24 mouse cellular contexts compared by ENCODE assay signal in genomic region chr7:99041818-99042217, GRCm38 (mm10).
A peak's percentile ranks its signal among the peaks of the same experiment; 100 is the strongest.
DNase-seq lines count a peak whose midpoint lies in the region; ATAC-seq and TF ChIP-seq lines count a peak whose summit lies in the region.
"Had no signal": no experiment of that assay in that cellular context is flagged by ENCODE, and none has a peak within 500 bp of the region (broad histone marks: within the 10 kb centered on the region; RNA-seq: fewer than 3 reads in every experiment).

No protein-coding gene starts in this region.

- no peaks in the 10 kb centered on the region for H3K36me3 ChIP-seq in forebrain, embryonic 14.5 days (ENCODE audit: control insufficient read depth, insufficient read depth, low read length)
- H3K36me3 ChIP-seq in forebrain, embryonic 13.5 days (ENCODE audit: poor library complexity, severe bottlenecking): no peaks in the 10 kb centered on the region
- H3K36me3 ChIP-seq in CH12.LX (replicated peaks in 1 of 2; ENCODE audit: control insufficient read depth in 1 of 2, insufficient read depth in 1 of 2, low read length in 1 of 2): peaks cover 0 to 40% of the 10 kb centered on the region in 2 experiments
- no peaks in the 10 kb centered on the region for H3K36me3 ChIP-seq in kidney, embryonic 14.5 days (ENCODE audit: control insufficient read depth, insufficient read depth, low read length)
- H3K36me3 ChIP-seq: forebrain, embryonic 10.5 days; forebrain, embryonic 15.5 days; heart, embryonic 10.5 days; heart, embryonic 13.5 days; hindbrain, embryonic 15.5 days had no signal

- no peak overlapping the region for H3K9ac ChIP-seq in forebrain, embryonic 14.5 days (ENCODE audit: low read length)
- H3K9ac ChIP-seq in forebrain, embryonic 13.5 days: no peak overlapping the region
- H3K9ac ChIP-seq in CH12.LX (ENCODE audit: insufficient read depth, low read depth): no peak overlapping the region; the same call in 1 of the 2 replicates
- no peak overlapping the region for H3K9ac ChIP-seq in kidney, embryonic 14.5 days (ENCODE audit: low read depth, low read length)
- H3K9ac ChIP-seq: forebrain, embryonic 15.5 days; heart, embryonic 13.5 days; hindbrain, embryonic 15.5 days had no signal

- ATAC-seq in forebrain, embryonic 14.5 days: peak; percentile 34; the same call in 1 of the 2 replicates
- ATAC-seq in forebrain, embryonic 13.5 days: no peak
- no peak for ATAC-seq in kidney, embryonic 14.5 days (ENCODE audit: low FRiP score, low TSS enrichment)
- ATAC-seq: forebrain, embryonic 15.5 days; intestine, embryonic 16.5 days had no signal

- no peaks in the 10 kb centered on the region for H3K79me2 ChIP-seq in CH12.LX (replicated peaks; ENCODE audit: control insufficient read depth, extremely low read depth, insufficient read depth, poor library complexity, severe bottlenecking)

- no peak overlapping the region; the same call in 1 of the 2 replicates for H3K27ac ChIP-seq in forebrain, embryonic 14.5 days (ENCODE audit: low read depth, low read length)
- no peak overlapping the region for H3K27ac ChIP-seq in forebrain, embryonic 13.5 days
- H3K27ac ChIP-seq in CH12.LX (ENCODE audit: insufficient read depth, low read depth): peak overlapping the region; percentile 80
- no peak overlapping the region for H3K27ac ChIP-seq in kidney, embryonic 14.5 days (ENCODE audit: low read depth, low read length)
- H3K27ac ChIP-seq: forebrain, embryonic 10.5 days; forebrain, embryonic 15.5 days; heart, adult 2 months; heart, embryonic 10.5 days; heart, embryonic 13.5 days; hindbrain, embryonic 15.5 days had no signal

- no peak for TF ChIP-seq CTCF in CH12.LX (conservative IDR thresholded peaks at IDR 0.05 in 1 of 2, IDR thresholded peaks at IDR 0.05 in 1 of 2; ENCODE audit: low read depth in 2 of 2, low read length in 2 of 2)

- no peak for DNase-seq in forebrain, embryonic 14.5 days (ENCODE audit: low spot score)
- peak; percentile 83 for DNase-seq in CH12.LX (ENCODE audit: extremely low read depth)
- DNase-seq in induced T-regulatory cell, adult 2 months (ENCODE audit: low read depth): peak; percentile 78
- no peak for DNase-seq in layer of hippocampus, postnatal 36 days
- DNase-seq in cerebellum, adult 9-11 months: no peak
- DNase-seq in lung, postnatal 36 days: no peak
- DNase-seq: adrenal gland, adult 2 months; adrenal gland, postnatal 14 days; cerebellum, adult 11-12 months; cerebellum, adult 8-10 months; cerebellum, postnatal 14 days; gastrocnemius, postnatal 36 days; heart, adult 2 months; heart, postnatal 14 days; heart, postnatal 4 days; kidney, adult 18-20 months had no signal

- peaks cover 5% of the 10 kb centered on the region for H3K4me1 ChIP-seq in forebrain, embryonic 14.5 days (ENCODE audit: control insufficient read depth, insufficient read depth, low read length)
- H3K4me1 ChIP-seq in forebrain, embryonic 13.5 days: peaks cover 12% of the 10 kb centered on the region
- H3K4me1 ChIP-seq in CH12.LX (ENCODE audit: control insufficient read depth in 1 of 2, insufficient read depth in 2 of 2): peaks cover 19 to 57% of the 10 kb centered on the region in 2 experiments
- peaks cover 10% of the 10 kb centered on the region for H3K4me1 ChIP-seq in kidney, embryonic 14.5 days (ENCODE audit: control insufficient read depth, insufficient read depth, low read length)

- 78% methylated on average over 9 of the region's 9 CpGs for WGBS in forebrain, embryonic 14.5 days
- 79% methylated on average over 9 of the region's 9 CpGs for WGBS in forebrain, embryonic 13.5 days
- 75% methylated on average over 9 of the region's 9 CpGs for WGBS in kidney, embryonic 14.5 days

- H3K27me3 ChIP-seq in forebrain, embryonic 14.5 days (replicated peaks; ENCODE audit: control insufficient read depth, insufficient read depth, low read length): no peaks in the 10 kb centered on the region
- H3K27me3 ChIP-seq in forebrain, embryonic 13.5 days: no peaks in the 10 kb centered on the region
- no peaks in the 10 kb centered on the region for H3K27me3 ChIP-seq in CH12.LX (replicated peaks)
- no peaks in the 10 kb centered on the region for H3K27me3 ChIP-seq in kidney, embryonic 14.5 days (ENCODE audit: control insufficient read depth, insufficient read depth, low read length)
- H3K27me3 ChIP-seq: forebrain, embryonic 15.5 days; heart, embryonic 13.5 days; hindbrain, embryonic 15.5 days had no signal

- TF ChIP-seq RAD21 in CH12.LX (IDR thresholded peaks at IDR 0.05; ENCODE audit: low read depth, low read length): no peak

- in situ Hi-C loops in CH12.LX (cut with MboI; ENCODE audit: low pct_ligation_motif_present, low pct_unique_long_range_greater_than_20kb, low sequenced_read_pairs): no loop called here

- TF ChIP-seq POLR2A in CH12.LX (IDR thresholded peaks at IDR 0.05; ENCODE audit: low read depth, low read length): peak; percentile 53

- dilution Hi-C loops in CH12.LX (cut with MboI; ENCODE audit: extremely low pct_ligation_motif_present, extremely low pct_unique_long_range_greater_than_20kb, low sequenced_read_pairs): no loop called here

- H3K4me3 ChIP-seq in forebrain, embryonic 14.5 days (ENCODE audit: low read depth, low read length): no peak overlapping the region
- no peak overlapping the region for H3K4me3 ChIP-seq in forebrain, embryonic 13.5 days
- H3K4me3 ChIP-seq in CH12.LX (replicated peaks in 1 of 3; ENCODE audit: low read depth in 2 of 3, low read length in 2 of 3, poor library complexity in 1 of 3): peak overlapping the region in 1 of 3 experiments; percentile 39
- H3K4me3 ChIP-seq in kidney, embryonic 14.5 days (ENCODE audit: low read length): no peak overlapping the region
- H3K4me3 ChIP-seq: forebrain, embryonic 10.5 days; forebrain, embryonic 15.5 days; heart, adult 2 months; heart, embryonic 10.5 days; heart, embryonic 13.5 days; hindbrain, embryonic 15.5 days had no signal

- no peaks in the 10 kb centered on the region for H3K9me3 ChIP-seq in forebrain, embryonic 14.5 days (replicated peaks; ENCODE audit: control insufficient read depth, low read length)
- no peaks in the 10 kb centered on the region for H3K9me3 ChIP-seq in forebrain, embryonic 13.5 days (replicated peaks)
- H3K9me3 ChIP-seq in CH12.LX (replicated peaks; ENCODE audit: low read length): no peaks in the 10 kb centered on the region
- no peaks in the 10 kb centered on the region for H3K9me3 ChIP-seq in kidney, embryonic 14.5 days (ENCODE audit: control insufficient read depth, low read length)
- H3K9me3 ChIP-seq: forebrain, embryonic 10.5 days; forebrain, embryonic 15.5 days; heart, embryonic 10.5 days; heart, embryonic 13.5 days; hindbrain, embryonic 15.5 days had no signal

- TF ChIP-seq EP300 in CH12.LX (IDR thresholded peaks at IDR 0.05; ENCODE audit: low read length): peak; percentile 73

- H3K4me2 ChIP-seq in forebrain, embryonic 14.5 days (ENCODE audit: low read length): no peak overlapping the region
- H3K4me2 ChIP-seq in forebrain, embryonic 13.5 days: no peak overlapping the region
- H3K4me2 ChIP-seq in CH12.LX (ENCODE audit: insufficient read depth, low read depth, poor library complexity, severe bottlenecking): peak overlapping the region; percentile 94
- no peak overlapping the region for H3K4me2 ChIP-seq in kidney, embryonic 14.5 days (replicated peaks; ENCODE audit: low read depth, low read length)
- H3K4me2 ChIP-seq: forebrain, embryonic 15.5 days; heart, embryonic 13.5 days; hindbrain, embryonic 15.5 days had no signal

TF ChIP-seq in CH12.LX, 34 proteins besides CTCF, POLR2A, EP300 and RAD21 (continues in another document):
- TF ChIP-seq IRF4 (IDR thresholded peaks at IDR 0.05; ENCODE audit: low read depth, low read length): peak; percentile 80
- peak; percentile 34; the same call in 1 of the 2 replicates for TF ChIP-seq CHD2 (IDR thresholded peaks at IDR 0.05; ENCODE audit: low read length)
- TF ChIP-seq TCF12 (IDR thresholded peaks at IDR 0.05; ENCODE audit: low read depth, low read length): peak; percentile 53; the same call in 1 of the 2 replicates
- TF ChIP-seq CHD1 (IDR thresholded peaks at IDR 0.05; ENCODE audit: low read depth, low read length): no peak
- peak; percentile 55 for TF ChIP-seq BHLHE40 (IDR thresholded peaks at IDR 0.05; ENCODE audit: low read depth, low read length)
- no peak for TF ChIP-seq ZKSCAN1 (IDR thresholded peaks at IDR 0.05; ENCODE audit: borderline replicate concordance, low read depth, low read length)
- no peak for TF ChIP-seq SMC3 (IDR thresholded peaks at IDR 0.05; ENCODE audit: low read depth, low read length)
- TF ChIP-seq JUND (conservative IDR thresholded peaks at IDR 0.05; ENCODE audit: low read depth, low read length): no peak; the same call in 1 of the 2 replicates
- TF ChIP-seq USF2 (conservative IDR thresholded peaks at IDR 0.05; ENCODE audit: low read depth, low read length): no peak
- no peak for TF ChIP-seq MAFK (IDR thresholded peaks at IDR 0.05; ENCODE audit: insufficient replicate concordance, low read length)
- no peak for TF ChIP-seq ELF1 (IDR thresholded peaks at IDR 0.05; ENCODE audit: low read depth, low read length)
- TF ChIP-seq NRF1 (IDR thresholded peaks at IDR 0.05; ENCODE audit: low read depth, low read length): no peak
- no peak for TF ChIP-seq PAX5 (IDR thresholded peaks at IDR 0.05; ENCODE audit: low read length)
- TF ChIP-seq ETS1 (conservative IDR thresholded peaks at IDR 0.05; ENCODE audit: low read depth, low read length): peak; percentile 50; the same call in 1 of the 2 replicates
- no peak for TF ChIP-seq JUN (IDR thresholded peaks at IDR 0.05; ENCODE audit: insufficient read depth, low read depth, low read length)
- 0 out of 2 replicates have a peak, but pooled peaks have one; percentile 17 for TF ChIP-seq MAX (IDR thresholded peaks at IDR 0.05; ENCODE audit: low read length)
- no peak for TF ChIP-seq ZC3H11A (IDR thresholded peaks at IDR 0.05; ENCODE audit: low read depth, low read length)
- TF ChIP-seq ZNF384 (IDR thresholded peaks at IDR 0.05; ENCODE audit: low read depth, low read length): 0 out of 2 replicates have a peak, but pooled peaks have one; percentile 3
- TF ChIP-seq MXI1 (IDR thresholded peaks at IDR 0.05; ENCODE audit: low read depth, low read length): peak; percentile 30; the same call in 1 of the 2 replicates
- TF ChIP-seq MEF2A (IDR thresholded peaks at IDR 0.05; ENCODE audit: borderline replicate concordance, low read depth, low read length): peak; percentile 70; the same call in 1 of the 2 replicates
- no peak for TF ChIP-seq POLR2AphosphoS2 (IDR thresholded peaks at IDR 0.05; ENCODE audit: low read depth, low read length)
- TF ChIP-seq RCOR1 (conservative IDR thresholded peaks at IDR 0.05; ENCODE audit: low read depth, low read length): 0 out of 2 replicates have a peak, but pooled peaks have one; percentile 23
- TF ChIP-seq UBTF (IDR thresholded peaks at IDR 0.05; ENCODE audit: low read depth, low read length): no peak
- peak; percentile 14; the same call in 1 of the 2 replicates for TF ChIP-seq HCFC1 (IDR thresholded peaks at IDR 0.05; ENCODE audit: low read depth, low read length)
- no peak for TF ChIP-seq NELFE (IDR thresholded peaks at IDR 0.05; ENCODE audit: low read depth, low read length)
- TF ChIP-seq E2F4 (IDR thresholded peaks at IDR 0.05; ENCODE audit: insufficient replicate concordance, low read depth, low read length): no peak

Comparison
In these comparisons a context has a peak if more than half of its experiments do, and no peak if none do; other contexts are left out.
1. DNase-seq: peak in CH12.LX (single experiment) and induced T-regulatory cell, adult 2 months (single experiment); none in forebrain, embryonic 14.5 days (single experiment), layer of hippocampus, postnatal 36 days (0 of 2), cerebellum, adult 9-11 months (single experiment) and lung, postnatal 36 days (single experiment).